Mouse (Mus musculus): Measurements from ENCODE around the gene Olfr535.
"Not testable (repeated sequence)": the region's sequence is repeated elsewhere in the genome, so short reads cannot be mapped to it uniquely, and the experiment has no call there.

Olfr535 gene

GRCm38 (mm10) chr7:140483916-140484315, at the start of gene Olfr535:
TSS of gene Olfr535 (plus strand) at chr7:140484216.
- DNase-seq (ENCODE audit: low read depth), result no peak

- DNase-seq (ENCODE audit: low read depth), result no peak
Observed at GRCm38 (mm10) chr7:140443141-140443540, 40.9 kb upstream of the Olfr535 start.

- not testable (repeated sequence) for DNase-seq (ENCODE audit: low read depth)
Observed at GRCm38 (mm10) chr7:140463070-140463469, 20.9 kb upstream of the Olfr535 start, which contains the start of gene Olfr533. TSS of gene Olfr533 (plus strand) at chr7:140463370.

GRCm38 (mm10) chr7:140477886-140478285, 6.1 kb upstream of the Olfr535 start:
- no peak for DNase-seq (ENCODE audit: low read depth)

GRCm38 (mm10) chr7:140478733-140479132, 5.3 kb upstream of the Olfr535 start:
- DNase-seq (ENCODE audit: low read depth), result no peak

GRCm38 (mm10) chr7:140488981-140489380, 5.0 kb downstream of the Olfr535 start:
- no peak for DNase-seq (ENCODE audit: low read depth)

- DNase-seq (ENCODE audit: low read depth), result no peak
Observed at GRCm38 (mm10) chr7:140494231-140494630, 10.2 kb downstream of the Olfr535 start.

- no peak for DNase-seq (ENCODE audit: low read depth)
Observed at GRCm38 (mm10) chr7:140494702-140495101, 10.7 kb downstream of the Olfr535 start.

- not testable (repeated sequence) for DNase-seq (ENCODE audit: low read depth)
Observed at GRCm38 (mm10) chr7:140507346-140508021, 23.5 kb downstream of the Olfr535 start, which contains the start of gene Olfr536. TSS of gene Olfr536 (minus strand) at chr7:140507396.

- no peak for DNase-seq (ENCODE audit: low read depth)
Observed at GRCm38 (mm10) chr7:140539746-140540145, 55.7 kb downstream of the Olfr535 start.

Measured in naive thymus-derived CD4-positive, alpha-beta T cell, adult 2 months (primary cell).